In genomic region chr11:96294245-96295091, GRCm38 (mm10) we compare ENCODE assay signal across 8 mouse cellular contexts. TPM values are rescaled to one million over a fixed set of nuclear protein-coding genes. Genes with fewer than 3 reads are reported as not detected.
A peak's percentile ranks its signal among the peaks of the same experiment; 100 is the strongest.
DNase-seq lines count a peak whose midpoint lies in the region.

No protein-coding gene starts in this region.

- DNase-seq in right cerebral cortex, adult 18-20 months: peak; percentile 14
- no peak for DNase-seq in right cerebral cortex, postnatal 36 days (ENCODE audit: low spot score in 2 of 2)
- DNase-seq in adrenal gland, adult 8-10 months: peak; percentile 87
- DNase-seq in gastrocnemius, postnatal 4 days (ENCODE audit: low spot score in 2 of 2): peak; percentile 55 to 74
- peak; percentile 89 for DNase-seq in kidney, adult 11 months
- DNase-seq in lung, adult 18-20 months: peak; percentile 65 to 76
- DNase-seq in retina, postnatal 7 days (ENCODE audit: low read depth, low spot score): peak; percentile 68
- DNase-seq in urinary bladder, postnatal 10 days (ENCODE audit: low spot score): no peak

RNA-seq across cellular contexts. Expression of gene Hoxb6, which starts 2.2 kb away (rescaled TPM):
- total RNA-seq in adrenal gland, adult 8-10 months (2022): 10 to 100 TPM; 56.4 to 77.8 (median 59.5) TPM
- total RNA-seq in gastrocnemius, postnatal 4 days (2021): 1 to 10 TPM in 1 of 2 experiments, under 1 TPM in 1; 0.62 to 1.3 TPM

RNA-seq across cellular contexts. Expression of gene Hoxb7, which starts 8.0 kb away (rescaled TPM):
- 10 to 100 TPM; 44.6 to 62.9 (median 53.0) TPM for total RNA-seq in adrenal gland, adult 8-10 months (2022)
- 1 to 10 TPM; 1.8 to 2.1 TPM for total RNA-seq in gastrocnemius, postnatal 4 days (2021)

RNA-seq across cellular contexts. Expression of gene Hoxb5, which starts 8.7 kb away (rescaled TPM):
- total RNA-seq in adrenal gland, adult 8-10 months (2022): 10 to 100 TPM; 25.2 to 38.3 (median 26.7) TPM
- 1 to 10 TPM in 1 of 2 experiments, under 1 TPM in 1; 0.80 to 1.1 TPM for total RNA-seq in gastrocnemius, postnatal 4 days (2021)

RNA-seq across cellular contexts. Expression of gene Hoxb8, which starts 12.8 kb away (rescaled TPM):
- total RNA-seq in adrenal gland, adult 8-10 months (2022): 10 to 100 TPM; 50.4 to 99.8 (median 83.6) TPM
- total RNA-seq in gastrocnemius, postnatal 4 days (2021): 1 to 10 TPM in 1 of 2 experiments, under 1 TPM in 1; 0.98 to 1.3 TPM

RNA-seq across cellular contexts. Expression of gene Hoxb9, which starts 23.2 kb away (rescaled TPM):
- 100 to 1,000 TPM; 157 to 250 (median 226) TPM for total RNA-seq in adrenal gland, adult 8-10 months (2022)
- total RNA-seq in gastrocnemius, postnatal 4 days (2021): 1 to 10 TPM; 1.1 to 1.5 TPM

Comparison
In these comparisons a context has a peak if more than half of its experiments do, and no peak if none do; other contexts are left out.
1. DNase-seq: peak in right cerebral cortex, adult 18-20 months (single experiment), adrenal gland, adult 8-10 months (single experiment), gastrocnemius, postnatal 4 days (2 of 2), kidney, adult 11 months (single experiment), lung, adult 18-20 months (2 of 2) and retina, postnatal 7 days (single experiment); none in right cerebral cortex, postnatal 36 days (0 of 2) and urinary bladder, postnatal 10 days (single experiment).
2. RNA of gene Hoxb6, which starts 2.2 kb away (total RNA-seq): 56.4 to 77.8 TPM in adrenal gland, adult 8-10 months; 0.62 to 1.3 TPM in gastrocnemius, postnatal 4 days; every median in the first group is over 10 times any median in the second.
3. RNA of gene Hoxb7, which starts 8.0 kb away (total RNA-seq): 44.6 to 62.9 TPM in adrenal gland, adult 8-10 months; 1.8 to 2.1 TPM in gastrocnemius, postnatal 4 days; every median in the first group is over 10 times any median in the second.
4. RNA of gene Hoxb5, which starts 8.7 kb away (total RNA-seq): 25.2 to 38.3 TPM in adrenal gland, adult 8-10 months; 0.80 to 1.1 TPM in gastrocnemius, postnatal 4 days; every median in the first group is over 10 times any median in the second.